Mouse (Mus musculus): ENCODE results near the gene Tspan14.

- TF ChIP-seq CTCF (IDR thresholded peaks at IDR 0.05; ENCODE audit: insufficient read depth, low read length): no peak
- TF ChIP-seq POLR2A (IDR thresholded peaks at IDR 0.05; ENCODE audit: borderline replicate concordance, extremely low read depth, low read depth, low read length): no peak
Observed at GRCm38 (mm10) chr14:40942429-40942828, 24.2 kb downstream of the Tspan14 start.

Measured in lung, adult 2 months (tissue).